Mouse (Mus musculus) megakaryocyte, embryonic 14.5 days (primary cell): ENCODE data around the gene Fat2.

Experiments
- FLI1 ChIP-seq: IDR thresholded peaks from 2 replicates; pipeline ENCODE4 v1.6.1; 2012; ENCODE audit warnings: low read length, inconsistent platforms, mixed read lengths
- GATA1 ChIP-seq: IDR thresholded peaks from 3 replicates; pipeline ENCODE4 v1.6.1; 2012; ENCODE audit warnings: mixed read lengths, low read length, inconsistent platforms, borderline replicate concordance

DNA sequence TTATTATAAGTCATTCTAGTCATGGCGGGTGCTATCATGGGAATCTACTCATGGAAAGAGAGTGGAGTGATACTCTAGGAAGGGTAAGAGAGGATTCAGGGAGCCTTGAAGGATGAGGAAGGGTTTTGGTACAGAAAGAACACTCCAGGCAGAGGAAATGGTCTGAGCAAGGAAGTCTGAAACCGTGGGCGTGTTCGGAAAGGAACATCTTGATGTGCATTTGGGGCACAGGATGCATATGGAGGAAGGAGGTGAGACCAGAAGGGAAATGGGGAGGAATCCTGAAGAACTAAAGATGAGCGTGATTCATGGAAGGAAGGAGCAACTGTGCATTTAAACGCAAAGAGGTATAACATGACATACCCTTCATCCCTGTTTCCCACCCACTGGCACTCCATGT lies 67.8 kb downstream of the Fat2 start:
- TF ChIP-seq FLI1 (no peak), GATA1 (no peak)
